Mouse (Mus musculus) brain, embryonic 14.5 days (tissue): ENCODE results near the gene Sned1. TPM values are rescaled to one million over a fixed set of nuclear protein-coding genes. Genes with fewer than 3 reads are reported as not detected.

Source experiments
- DNase-seq: peaks from one replicate; pipeline ENCODE4 v3.0.0-alpha.2; 2011; ENCODE audit warnings: low read depth
- CTCF ChIP-seq: fragments of 200-500 bp; IDR thresholded peaks from 2 replicates; pipeline ENCODE4 v1.5.1; 2012; ENCODE audit warnings: inconsistent platforms, mild to moderate bottlenecking, moderate library complexity, borderline replicate concordance; ENCODE audit not compliant: insufficient read depth, insufficient read length; ENCODE audit errors: extremely low read depth
- POLR2A ChIP-seq: fragments of 200-500 bp; IDR thresholded peaks from 2 replicates; pipeline ENCODE4 v1.6.1; 2012; ENCODE audit warnings: mild to moderate bottlenecking, inconsistent platforms, borderline replicate concordance; ENCODE audit not compliant: poor library complexity, insufficient read depth, insufficient read length, severe bottlenecking; ENCODE audit errors: extremely low read depth
- polyA plus RNA-seq: library from polyadenylated mRNA; depleted of rRNA; stranded (reverse); fragments of >200 nt; gene quantifications from 2 replicates; pipeline ENCODE4 v1.2.3, GENCODE M21; 2012; rRNA removed

The Sned1 gene
- polyA plus RNA-seq, 1 experiment = 12.9 TPM

DNA sequence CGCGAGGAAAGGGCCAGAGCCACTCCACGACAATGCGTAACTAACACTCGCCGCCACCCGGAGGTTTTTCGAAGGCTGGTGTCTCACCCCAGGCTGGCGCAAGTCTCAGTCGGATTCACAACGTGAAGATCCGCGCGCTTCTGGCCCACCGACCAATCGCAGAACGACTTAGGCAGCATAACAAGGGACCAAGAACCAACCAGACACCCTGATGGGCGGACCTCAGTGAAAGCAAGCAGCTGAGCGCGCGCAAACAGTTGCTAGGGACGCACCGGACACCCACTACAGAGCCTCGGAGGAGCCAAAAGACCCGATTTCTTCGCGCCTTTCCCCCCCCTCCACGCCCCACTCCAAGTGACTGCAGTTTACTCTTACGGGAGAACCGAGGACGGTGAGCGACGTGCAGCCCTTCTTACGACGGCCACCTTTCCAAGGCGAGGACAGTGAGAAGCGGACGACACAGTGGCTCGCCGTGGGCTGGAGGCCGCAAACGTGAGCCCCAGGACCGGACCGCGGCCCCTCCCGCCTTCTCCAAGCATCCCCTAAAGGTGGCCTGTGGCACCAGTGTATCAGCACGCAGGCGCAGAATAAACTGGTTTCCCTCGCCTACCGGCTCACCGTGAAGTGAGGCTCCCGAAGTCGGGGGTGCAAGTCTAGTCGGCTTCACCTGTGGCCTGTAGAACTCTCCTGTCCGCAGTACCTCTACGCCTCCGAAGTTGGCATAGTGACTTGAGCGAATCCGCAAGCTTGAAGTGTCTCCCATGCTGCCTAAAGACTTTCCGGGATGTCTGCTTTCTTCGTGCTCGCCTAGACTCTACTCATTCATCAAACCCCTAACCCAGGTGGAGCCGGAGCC is 107.2 kb downstream of the Sned1 start, which contains the start of the genes Ppp1r7 and Pask:
Gene Ppp1r7, plus strand, starts transcription at position 207 of the 856 bp plus-strand sequence.
Gene Pask, minus strand, starts transcription at position 835 of the 856 bp plus-strand sequence.
- TF ChIP-seq POLR2A (no peak), CTCF (no peak)

DNA sequence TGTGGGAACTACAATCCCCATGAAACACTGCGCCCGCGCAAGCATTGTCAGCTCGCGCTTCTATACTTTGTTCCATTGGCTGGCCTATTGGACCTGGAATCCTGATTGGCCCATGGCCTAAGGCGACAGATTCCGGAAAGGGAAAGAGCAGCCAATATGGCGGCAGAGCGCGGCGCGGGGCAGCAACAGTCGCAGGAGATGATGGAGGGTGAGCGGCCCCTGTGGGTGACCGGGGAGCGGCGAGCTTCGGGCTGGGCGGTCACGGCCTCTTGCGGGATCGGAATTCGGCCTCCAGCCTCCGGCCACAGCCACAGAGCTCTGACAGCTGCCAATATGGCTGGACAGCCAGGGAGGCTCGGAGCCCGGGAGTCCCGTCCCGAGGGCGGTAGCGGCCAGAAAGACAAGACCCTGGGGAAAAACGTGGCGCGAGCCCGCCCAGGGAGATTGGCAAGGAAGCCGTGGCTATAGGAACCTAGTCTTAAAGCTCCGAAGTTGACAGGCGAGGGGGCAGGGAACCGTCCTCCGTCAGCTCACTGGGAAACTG is 107.9 kb downstream of the Sned1 start:
- TF ChIP-seq CTCF (peak; percentile 7; the same call in 1 of the 2 replicates), POLR2A (peak; percentile 49; the same call in 1 of the 2 replicates)

More for the DNA sequence above, 107.2 kb downstream of the Sned1 start, which contains the start of the genes Ppp1r7 and Pask:
- peak; percentile 99 for DNase-seq

DNA sequence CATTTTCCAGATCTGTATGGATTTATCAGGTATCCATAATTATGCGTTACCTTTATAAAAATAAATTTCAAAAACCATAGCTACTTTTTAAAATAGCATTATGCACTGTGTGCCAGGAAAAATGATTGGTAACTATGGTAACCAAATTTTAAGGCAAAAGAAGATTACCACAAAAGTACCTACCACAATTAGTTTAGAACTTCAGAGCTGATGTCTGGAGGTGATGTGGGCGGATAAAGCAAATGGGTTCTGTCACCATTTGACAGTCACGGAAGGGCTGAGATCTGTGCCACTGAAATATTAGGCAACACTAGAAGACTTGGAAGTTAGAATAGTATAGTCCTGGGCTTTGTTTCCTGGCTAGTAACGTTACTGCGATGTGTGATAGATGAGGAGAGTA is 111.5 kb downstream of the Sned1 start:
- DNase-seq = no peak
- TF ChIP-seq CTCF = no peak
- no peak for TF ChIP-seq POLR2A

More for the DNA sequence above, 107.9 kb downstream of the Sned1 start:
- peak; percentile 99 for DNase-seq

DNA sequence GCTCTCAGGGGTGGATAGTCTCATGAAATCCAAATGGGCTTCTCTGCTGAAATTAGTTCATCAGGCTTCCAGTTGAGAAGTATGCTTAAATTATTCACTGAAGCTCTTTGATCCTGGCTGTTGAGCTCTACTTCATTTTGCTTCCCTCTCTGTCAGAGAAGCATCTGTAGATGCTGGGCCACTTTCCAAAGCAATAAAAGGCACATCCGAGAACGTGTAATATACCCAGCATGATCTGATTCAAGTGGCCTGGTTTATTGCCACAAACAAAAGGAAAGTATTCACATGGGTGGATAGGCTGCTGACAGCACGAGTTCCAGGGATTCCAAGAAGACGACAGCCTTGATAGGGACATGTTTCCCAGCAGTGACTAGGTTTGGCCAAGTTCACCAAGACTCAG is 114.1 kb downstream of the Sned1 start:
- DNase-seq = peak; percentile 1
- no peak for TF ChIP-seq CTCF
- TF ChIP-seq POLR2A = no peak

Other genes starting within 250 kb of the Sned1 start
- gene Aqp12, start 229.5 kb upstream of the Sned1 start, polyA plus RNA-seq = not detected in 2 replicates
- 117 and 213 TPM in 2 replicates for gene Kif1a, start 133.9 kb upstream of the Sned1 start, polyA plus RNA-seq
- gene Agxt, start 100.6 kb upstream of the Sned1 start, polyA plus RNA-seq = not detected in 2 replicates
- gene 2310007B03Rik, start 74.9 kb upstream of the Sned1 start, polyA plus RNA-seq = 0.62 and 0.74 TPM in 2 replicates
- 0.44 and 0.51 TPM in 2 replicates for gene Crocc2, start 67.1 kb upstream of the Sned1 start, polyA plus RNA-seq
- 20.2 and 20.8 TPM in 2 replicates for gene Mterf4, start 70.1 kb downstream of the Sned1 start, polyA plus RNA-seq
- 11.6 and 16.2 TPM in 2 replicates for gene Ppp1r7, start 107.0 kb downstream of the Sned1 start, polyA plus RNA-seq
- 11.9 and 15.1 TPM in 2 replicates for gene Pask, start 107.6 kb downstream of the Sned1 start, polyA plus RNA-seq
- gene Ano7, start 138.1 kb downstream of the Sned1 start, polyA plus RNA-seq = 0.57 and 0.85 TPM in 2 replicates
- gene Hdlbp, start 243.0 kb downstream of the Sned1 start, polyA plus RNA-seq = 70.3 and 90.6 TPM in 2 replicates